Mouse (Mus musculus) neural tube, embryonic 10.5 days (tissue): ENCODE results near the gene Necab3.

Source experiments
- DNase-seq: peaks from one replicate; pipeline ENCODE4 v3.0.0-alpha.2; 2017; ENCODE audit warnings: low spot score; ENCODE audit errors: extremely low spot score

Gene Necab3

DNA sequence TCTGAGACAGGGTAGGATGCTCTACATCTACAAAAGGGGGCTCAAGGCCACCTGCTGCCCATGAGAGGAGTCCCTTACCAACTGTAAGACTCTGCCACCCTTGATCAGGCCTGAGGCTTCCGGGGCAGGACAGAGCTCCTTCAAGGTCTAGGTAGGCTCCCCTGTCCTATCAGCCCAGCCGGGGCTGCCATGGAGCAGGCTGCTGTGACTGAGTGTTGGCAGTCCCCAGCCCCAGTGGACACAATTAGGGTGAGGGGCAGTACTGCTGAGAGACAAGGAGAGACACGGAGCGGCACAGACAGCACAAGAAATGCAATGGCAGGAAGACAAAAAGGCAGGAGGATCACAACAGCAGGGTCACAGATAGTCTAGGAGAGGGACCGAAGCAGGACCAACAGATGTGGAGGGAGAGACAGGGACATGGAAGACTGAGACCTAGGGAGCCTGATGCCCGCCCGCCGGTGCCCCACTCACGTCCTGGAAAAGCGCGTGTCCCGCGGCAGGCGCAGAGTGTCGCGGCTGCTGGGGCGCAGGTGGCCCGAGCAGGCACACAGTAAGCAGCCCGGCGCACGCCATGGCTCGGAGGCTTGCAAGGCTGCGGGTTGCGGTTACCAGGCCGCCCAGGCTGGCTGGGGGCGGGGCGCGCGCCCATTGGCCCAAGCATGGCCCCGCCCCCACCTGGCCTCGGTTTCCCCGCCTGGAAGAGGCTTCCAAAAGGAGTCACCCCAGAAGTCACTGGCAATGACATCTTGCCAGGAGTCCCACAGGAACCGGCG, at the start of gene Necab3:
Gene Necab3 (minus strand): TSS at position 627 of the 776 bp plus-strand sequence.
- peak; percentile 57 for DNase-seq

DNA sequence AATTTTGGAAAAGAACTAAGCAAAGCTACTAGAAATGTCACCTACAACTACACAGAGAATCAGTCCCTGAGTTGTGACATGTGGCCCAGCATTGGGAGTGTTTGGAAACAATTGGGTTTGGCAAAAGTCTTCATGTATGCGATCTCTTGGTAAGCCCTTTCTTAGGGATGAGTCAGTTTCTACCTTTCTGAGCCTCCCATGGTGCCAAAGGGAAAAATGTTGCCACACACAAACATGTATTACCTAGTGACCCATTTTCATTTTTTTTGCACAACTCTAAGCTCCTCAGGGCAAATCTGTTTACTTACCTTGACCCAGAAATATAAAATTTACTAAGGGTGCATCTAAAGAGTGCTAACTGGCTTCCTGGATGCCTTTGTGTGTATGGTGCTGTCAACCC, 48.3 kb upstream of the Necab3 start:
- no peak for DNase-seq

DNA sequence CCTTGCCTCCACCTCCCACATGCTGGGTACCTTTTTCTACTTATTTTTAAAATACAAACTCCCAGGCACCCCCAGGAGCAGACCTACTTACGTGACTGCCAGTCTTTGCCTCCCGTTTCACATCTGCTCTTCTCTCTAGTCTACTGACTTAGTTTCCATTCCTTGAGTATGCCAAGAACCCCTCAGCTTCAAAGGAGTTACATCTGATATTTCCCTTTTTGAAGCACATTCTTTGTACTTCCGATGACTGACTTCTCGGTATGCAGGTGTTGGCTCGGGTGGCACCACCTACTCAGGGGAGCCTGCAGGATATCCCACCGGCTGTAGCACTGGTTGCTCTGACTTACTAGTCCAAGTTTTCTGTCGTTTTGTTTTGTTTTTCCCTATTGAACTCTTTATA, 45.5 kb upstream of the Necab3 start:
- DNase-seq: no peak

DNA sequence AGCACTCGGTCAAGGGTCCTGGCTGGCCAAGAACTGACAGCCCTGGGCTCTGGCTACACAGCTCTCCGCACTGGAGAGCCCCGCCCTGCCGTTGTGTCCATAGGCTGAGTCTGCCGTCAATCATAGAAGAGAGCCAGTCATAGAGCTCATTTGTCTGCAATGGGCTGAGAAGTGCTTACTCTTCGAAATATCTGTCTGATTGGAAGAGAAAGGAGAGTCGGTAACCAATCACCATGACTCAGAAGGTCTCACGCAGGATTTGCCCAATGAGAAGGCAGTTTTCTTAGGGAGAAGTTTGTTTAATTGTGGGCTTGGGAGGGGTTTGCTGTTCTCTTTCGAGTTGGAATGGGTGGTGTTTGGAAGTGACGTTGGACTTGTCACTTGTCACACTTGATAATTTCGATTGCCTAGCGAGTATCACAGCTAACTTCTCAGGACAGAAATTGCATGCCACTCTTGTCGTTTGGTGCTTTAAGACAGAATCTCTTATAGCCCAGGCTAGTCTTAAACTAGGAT, 45.0 kb upstream of the Necab3 start, which contains the start of gene Pxmp4:
Gene Pxmp4 (minus strand): TSS at position 71 of the 516 bp plus-strand sequence.
- peak; percentile 91 for DNase-seq

DNA sequence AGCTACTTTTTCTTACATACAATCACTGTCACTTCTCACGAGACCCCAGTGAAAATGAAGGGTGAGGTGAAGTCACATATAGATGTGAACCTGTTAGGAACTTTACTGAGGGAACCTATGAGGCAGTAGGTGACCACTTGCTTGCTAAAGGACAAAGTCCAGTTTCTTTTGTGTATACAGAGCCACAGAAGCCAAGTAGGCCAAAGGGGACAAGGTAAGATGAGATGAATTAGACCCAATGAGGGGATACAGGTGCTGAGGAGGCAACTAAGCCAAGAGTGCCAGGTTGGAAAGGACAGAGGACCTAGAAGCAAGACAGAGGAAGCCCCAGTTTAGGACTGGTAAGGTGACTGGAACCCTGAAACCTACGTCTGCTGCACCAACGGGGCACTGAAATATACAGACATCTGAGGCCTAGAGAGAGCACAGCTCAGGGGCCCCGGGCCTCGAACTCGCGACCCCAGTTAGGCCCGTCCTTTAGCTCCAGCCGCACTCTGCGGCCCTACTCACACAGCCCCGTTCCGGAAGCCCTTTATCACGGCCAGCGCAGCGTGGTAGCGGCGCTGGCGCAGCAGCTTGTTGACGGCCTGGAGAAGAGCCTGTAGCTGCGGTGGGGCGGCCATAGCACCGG, 44.4 kb upstream of the Necab3 start:
- DNase-seq: no peak

DNA sequence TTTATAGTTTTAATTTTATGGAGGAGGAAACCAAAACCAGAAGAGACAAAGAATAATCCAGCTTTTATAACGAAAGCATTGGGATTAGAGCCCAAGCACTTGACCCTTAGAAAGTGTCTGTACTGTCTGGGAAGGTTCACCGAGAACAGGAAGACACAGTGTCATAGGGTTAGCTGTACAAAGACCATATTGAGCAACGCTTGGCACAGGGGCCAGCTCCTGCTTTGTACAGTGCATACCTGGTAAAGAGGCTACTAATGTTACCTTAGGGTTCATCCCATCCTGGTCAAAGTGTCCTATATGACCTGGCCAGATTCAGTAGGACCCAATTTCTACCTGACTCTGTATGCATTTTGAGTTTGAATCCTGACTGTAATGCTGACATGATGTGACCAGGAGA, 42.6 kb upstream of the Necab3 start:
- no peak for DNase-seq

DNA sequence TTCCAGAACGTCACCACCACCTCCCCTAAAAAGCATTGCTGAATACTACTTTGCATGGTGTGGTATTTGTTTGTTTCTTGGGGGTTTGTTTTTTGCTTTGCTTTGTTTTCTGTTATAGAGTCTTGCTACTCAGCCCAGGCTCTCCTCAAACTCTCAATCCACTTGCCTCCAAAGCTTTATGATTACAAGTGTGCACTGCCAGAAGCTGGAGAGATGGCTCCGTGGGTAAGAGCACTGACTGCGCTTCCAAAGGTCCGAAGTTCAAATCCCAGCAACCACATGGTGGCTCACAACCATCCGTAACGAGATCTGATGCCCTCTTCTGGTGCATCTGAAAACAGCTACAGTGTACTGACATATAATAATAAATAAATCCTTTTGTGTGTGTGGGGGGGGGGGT, 41.9 kb upstream of the Necab3 start:
- no peak for DNase-seq

DNA sequence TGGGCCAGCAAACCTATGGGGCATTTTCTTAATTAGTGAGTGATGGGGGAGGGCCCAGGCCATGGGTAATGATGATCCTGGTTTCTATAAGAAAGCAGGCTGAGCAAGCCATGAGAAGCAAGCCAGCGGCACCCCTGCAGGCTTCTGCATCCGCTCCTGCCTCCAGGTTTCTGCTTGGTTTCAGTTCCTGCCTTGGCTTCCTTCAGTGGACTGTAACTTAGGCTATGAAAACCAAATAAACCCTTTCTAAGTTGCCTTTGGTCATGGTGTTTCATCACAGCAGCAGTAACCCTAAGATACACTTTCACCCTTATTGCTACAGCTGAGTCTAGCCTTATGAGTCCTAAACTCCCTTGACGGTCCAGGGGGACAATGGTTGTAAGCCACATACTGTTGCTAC, 38.7 kb upstream of the Necab3 start:
- no peak for DNase-seq

DNA sequence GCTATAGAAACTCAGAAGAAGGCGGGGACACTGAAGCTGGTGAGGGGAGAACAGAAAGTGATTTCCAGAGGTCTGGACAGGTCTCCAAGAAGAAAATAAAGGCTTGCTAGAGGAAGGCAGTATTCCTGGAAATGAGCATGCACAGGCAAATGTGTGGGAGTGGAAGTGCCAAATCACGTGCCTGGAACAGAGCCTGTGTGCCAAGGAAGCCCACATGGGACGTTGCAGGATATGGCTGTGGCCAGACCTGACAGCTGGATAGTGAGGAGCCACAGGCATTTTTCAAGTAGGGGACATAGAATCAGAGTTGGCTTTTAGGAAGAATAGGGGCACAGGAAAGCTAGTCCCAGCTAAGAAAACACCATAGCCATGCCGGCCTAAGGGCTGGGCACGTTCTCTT, 37.1 kb upstream of the Necab3 start:
- no peak for DNase-seq

DNA sequence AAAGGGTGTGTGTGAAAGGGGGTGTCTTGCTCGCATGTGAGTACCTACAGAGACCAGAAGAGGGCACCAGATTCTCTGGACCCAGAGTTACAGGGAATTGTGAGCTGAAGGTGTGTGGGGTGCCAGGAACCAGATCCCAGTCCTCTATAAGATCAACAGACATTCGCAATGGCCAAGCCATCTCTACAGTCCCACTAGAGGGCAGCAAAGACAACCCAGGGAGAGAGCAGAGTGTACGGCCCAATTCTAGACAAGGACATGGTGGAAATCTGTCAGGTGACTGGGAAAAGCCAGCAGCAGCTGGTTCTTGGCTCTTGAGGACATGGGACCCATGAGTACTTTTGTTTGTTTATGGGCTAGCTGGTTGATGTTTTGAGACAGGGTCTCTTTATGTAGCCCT, 34.3 kb upstream of the Necab3 start:
- DNase-seq: no peak

DNA sequence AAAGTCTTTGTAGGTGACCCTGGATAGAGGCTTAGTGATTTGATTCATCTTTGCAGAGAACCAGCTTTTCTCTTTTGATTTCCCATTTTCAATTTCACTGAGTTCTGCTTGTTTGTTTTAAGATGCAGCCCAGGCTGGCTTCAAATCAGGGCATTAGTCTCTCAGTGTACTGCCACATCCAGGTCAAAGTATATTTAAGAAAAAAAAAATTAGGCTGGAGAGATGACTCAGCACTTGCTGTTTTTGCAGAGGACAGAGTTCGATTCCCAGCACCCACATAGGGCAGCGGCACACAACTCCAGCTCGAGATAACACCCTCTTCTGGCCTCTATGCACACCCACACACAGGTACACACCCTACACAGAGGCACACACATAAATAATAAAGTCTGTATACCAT, 32.5 kb upstream of the Necab3 start:
- no peak for DNase-seq

DNA sequence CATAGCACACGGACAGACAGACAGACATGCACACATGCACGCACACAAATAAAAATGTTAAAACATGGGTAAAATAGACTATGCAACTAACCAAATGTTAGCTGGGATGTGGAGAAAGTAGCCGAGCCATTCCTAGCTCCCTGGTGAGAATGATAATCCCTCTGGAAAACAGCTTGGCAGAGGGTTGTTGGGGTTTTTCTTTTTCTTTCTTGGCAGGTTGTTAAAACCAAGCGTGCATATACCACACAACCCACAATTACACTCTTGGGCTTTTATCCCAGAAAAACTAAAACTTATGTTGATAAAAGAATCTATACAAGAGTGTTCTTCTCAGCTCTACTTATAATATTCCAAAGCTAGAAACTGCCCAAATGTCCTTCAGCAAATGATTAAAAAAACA, 30.4 kb upstream of the Necab3 start:
- DNase-seq: no peak

DNA sequence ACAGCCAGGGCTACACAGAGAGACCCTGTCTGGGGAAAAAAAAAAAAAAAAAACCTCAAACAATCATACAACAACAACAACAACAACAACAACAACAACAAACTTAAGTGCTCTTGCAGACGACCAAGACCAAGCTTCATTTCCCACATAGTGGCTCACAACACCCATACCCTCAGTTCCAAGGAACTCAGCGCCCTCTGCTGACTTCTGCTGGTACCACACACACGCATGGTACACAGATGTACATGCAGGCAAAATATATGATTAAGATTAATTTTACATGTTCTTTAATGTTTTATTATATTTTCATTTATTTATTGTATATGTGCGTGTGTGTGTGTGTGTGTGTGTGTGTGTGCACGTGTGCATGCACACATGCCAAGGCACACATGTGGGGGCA, 27.7 kb upstream of the Necab3 start:
- DNase-seq: peak; percentile 50

DNA sequence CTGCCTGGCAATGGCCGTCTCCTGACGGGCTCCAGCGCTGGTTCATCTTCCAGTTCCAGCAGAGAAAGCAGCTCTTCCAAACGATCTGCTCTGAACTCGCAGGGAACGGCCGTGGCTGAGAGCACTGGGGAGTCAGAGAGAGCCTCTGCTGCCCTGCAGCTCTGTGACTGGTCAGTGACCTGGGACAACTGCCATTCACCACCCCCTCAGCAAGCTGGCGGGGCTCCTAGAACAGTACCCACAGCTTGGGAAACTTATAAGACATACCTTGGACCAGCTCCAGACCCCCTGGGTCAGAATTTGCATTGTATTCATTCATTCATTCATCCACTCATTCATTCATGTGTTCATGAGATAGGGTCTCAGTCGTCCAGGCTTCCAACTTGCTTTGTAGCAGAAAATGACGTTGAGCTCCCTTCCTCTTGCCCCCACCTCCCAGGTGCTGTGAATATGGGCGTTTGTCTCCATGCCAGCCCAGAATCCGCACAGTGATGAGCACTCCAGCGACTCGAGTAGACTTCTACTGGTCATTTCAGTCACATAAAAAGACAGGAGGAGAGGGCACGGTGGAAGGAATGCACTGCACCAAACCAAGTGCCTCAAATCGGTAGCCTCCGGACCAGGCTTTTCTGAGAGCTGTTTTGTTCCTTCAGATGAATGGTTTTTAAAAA, 26.4 kb upstream of the Necab3 start:
- DNase-seq: no peak

DNA sequence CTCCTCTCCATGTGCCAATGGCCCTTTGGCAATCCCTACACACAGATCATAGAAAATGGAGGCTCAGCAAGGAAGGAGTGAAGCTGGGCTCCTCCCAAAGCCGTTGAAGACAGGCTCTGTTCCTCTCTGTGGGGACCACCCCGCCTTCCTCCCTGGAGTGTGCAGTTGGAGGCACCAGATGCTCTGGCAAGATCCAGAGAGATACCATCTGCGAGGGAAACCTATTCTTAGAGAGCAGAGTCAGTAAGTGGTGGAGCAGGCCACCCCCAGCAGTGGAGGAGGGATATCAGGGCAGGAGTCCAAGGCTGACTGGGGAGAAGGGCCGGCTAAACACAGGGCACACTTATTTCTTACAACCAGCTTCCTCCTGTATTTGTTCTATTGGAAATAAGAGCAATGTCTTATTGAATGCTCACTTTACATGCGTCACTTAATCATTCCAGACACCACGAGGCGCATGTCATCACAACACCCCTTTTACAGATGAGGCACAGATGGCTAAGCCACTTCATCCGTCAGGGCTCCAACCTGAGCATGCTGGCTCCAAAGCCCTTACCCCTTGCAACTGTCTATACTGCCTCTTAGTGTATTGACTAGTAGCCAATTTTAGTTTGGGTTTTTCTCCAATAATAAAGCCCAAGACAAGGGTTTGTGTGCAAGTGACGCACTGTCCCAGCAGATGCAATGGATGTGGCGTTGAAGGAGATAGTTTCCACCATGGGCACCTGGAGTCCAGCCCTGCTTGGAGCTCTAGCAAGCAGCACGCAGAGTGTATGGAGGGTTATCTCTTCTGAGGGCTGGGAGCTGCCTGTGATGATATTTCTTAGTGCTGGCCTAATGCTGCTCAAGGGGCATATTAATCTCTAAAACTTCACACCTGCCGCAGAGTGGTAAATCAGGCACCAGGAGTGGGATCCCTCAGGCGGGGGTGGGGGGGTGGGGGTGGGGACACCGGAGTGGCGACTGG, 25.5 kb upstream of the Necab3 start:
- DNase-seq: no peak

DNA sequence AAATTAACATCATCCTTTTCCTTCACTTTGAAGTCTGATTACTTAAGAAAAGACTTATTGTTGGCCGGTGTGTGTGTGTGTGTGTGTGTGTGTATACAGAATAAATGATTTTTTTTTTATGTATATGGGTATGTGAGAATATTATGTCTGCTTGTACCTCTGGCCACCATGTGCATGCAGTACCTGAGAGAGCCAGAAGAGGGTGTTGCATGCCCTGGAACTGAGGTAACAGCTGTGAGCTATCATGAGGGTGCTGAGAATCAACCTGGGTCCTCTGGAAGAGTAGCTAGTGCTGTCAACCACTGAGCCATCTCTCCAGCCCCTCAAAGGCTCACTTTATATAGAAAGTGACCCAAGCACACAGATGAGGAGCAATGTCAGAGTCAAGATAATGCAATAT, 22.7 kb upstream of the Necab3 start:
- DNase-seq: no peak

DNA sequence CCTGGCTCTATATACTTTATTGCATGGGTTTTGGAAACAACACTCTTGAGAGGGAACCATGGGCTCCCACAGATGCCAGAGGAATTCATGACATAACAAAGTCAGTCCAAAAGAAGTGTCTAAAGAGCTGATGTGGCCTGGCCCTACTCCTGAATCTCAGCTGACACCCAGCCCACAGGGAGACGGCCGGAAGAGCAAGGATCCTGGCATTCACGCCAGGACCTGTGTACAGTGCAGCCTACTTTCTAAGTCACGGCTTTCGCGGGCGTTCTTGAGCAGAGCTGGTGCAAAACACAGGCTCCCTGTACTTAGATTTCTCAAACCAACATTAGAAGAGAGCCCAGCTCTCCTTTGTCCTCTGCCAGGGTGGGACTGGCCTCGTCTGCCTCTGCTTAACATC, 21.9 kb upstream of the Necab3 start:
- no peak for DNase-seq

DNA sequence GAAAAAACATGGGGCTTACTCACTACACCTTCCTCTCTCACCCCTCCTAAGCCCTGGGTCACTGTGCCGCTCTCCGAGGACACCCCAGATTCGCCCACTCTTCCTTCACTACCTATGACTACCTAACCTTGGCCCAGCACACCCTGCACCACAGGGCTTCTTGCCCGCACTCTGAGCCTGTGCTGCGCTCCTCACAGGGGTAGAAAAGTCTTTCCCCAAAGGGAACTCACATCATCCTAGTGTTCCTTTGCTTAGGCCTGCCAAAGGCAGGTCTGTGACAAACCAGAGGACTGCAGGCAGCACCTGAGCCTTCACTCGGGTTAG, 19.0 kb upstream of the Necab3 start:
- no peak for DNase-seq

DNA sequence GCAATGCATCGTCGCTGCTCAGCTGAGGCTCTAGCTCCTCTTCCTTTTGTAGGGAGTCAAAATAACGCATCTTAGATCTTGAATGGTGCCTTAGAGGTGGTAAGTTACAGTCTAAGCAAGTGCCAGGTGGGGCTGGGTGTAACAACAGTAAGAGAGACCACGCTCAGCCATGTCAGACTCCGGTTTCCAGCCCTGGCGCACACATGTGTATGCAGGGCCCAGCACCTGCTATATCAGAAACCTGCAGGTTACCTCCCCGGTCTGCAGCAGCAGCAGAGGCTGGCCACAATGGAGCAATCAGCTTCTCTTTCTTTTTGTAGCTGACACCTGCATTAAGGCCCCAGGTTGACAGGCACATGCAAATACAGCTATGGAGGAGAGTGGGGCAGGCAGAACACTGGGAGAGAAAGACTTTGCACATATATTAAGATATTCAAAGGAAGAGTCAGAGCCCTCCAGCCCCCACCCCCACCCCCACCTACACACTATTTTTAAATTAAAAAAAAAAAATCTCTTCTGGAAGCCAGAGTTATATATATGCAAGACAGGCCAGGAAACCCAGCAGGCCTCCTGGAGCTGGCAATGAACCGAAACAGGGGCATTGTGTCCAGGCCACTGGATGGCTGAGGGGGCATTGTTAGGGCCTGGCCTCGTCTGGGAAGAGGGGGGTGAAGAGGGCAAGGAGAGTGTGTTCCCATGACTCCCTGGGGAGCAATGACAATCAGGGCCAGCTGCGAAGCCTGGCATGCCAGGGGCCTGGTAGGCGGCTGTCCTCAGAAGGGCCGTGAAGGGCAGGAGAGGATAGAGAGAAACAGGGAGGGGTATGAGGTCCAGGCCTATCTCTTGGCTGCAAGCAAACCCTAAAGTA, 18.4 kb upstream of the Necab3 start:
- DNase-seq: peak; percentile 54

DNA sequence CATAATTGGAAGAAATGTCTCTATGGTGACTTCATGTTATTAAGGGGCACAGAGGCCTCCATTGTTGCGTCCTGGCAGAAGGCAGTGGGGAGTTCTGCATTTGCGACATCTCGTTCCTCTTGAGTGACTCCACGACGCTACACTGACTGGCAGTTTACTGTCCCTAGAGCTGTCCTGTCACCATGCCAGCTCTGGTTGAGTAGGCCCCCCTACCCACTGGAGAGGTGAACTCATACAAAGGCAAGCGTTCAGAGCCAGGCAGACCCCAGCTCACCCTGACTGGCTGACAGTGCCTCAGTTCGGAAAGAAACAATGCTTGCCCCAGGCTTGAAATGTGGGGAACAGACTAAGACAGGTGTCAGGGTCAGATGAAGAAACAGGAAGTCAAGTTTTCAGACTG, 15.6 kb upstream of the Necab3 start:
- DNase-seq: no peak
